Mouse (Mus musculus): ENCODE data around the gene Leap2. TPM values are rescaled to one million over a fixed set of nuclear protein-coding genes. Genes with fewer than 3 reads are reported as not detected.
A peak's percentile ranks its signal among the peaks of the same experiment; 100 is the strongest.
"Not testable (repeated sequence)": the region's sequence is repeated elsewhere in the genome, so short reads cannot be mapped to it uniquely, and the experiment has no call there.

The Leap2 gene
- total and polyA plus RNA-seq, 2 experiments from 2014 or later, result not detected

GRCm38 (mm10) chr11:53430300-53430669 is 7.3 kb upstream of the Leap2 start:
- no peaks in the 10 kb centered on the region for H3K9me3 ChIP-seq (replicated peaks; ENCODE audit: control insufficient read depth, low read length)
- TF ChIP-seq EP300 (IDR thresholded peaks at IDR 0.05; ENCODE audit: low read depth) (no peak), CTCF (IDR thresholded peaks at IDR 0.05; ENCODE audit: low read depth) (no peak)
- peak overlapping the region; percentile 93 for H3K27ac ChIP-seq (ENCODE audit: low read depth)
- DNase-seq (ENCODE audit: low spot score) (peak; percentile 19), ATAC-seq (ENCODE audit: insufficient read depth, low read depth) (peak; percentile 16)
- H3K36me3 ChIP-seq (replicated peaks; ENCODE audit: control insufficient read depth, insufficient read depth, low read length), result peaks cover 7% of the 10 kb centered on the region
- peak overlapping the region; percentile 79 for H3K4me3 ChIP-seq (ENCODE audit: low read depth, low read length)
- H3K9ac ChIP-seq (replicated peaks; ENCODE audit: low read depth, low read length), result peak overlapping the region; percentile 88
- peak overlapping the region; percentile 84 for H3K4me2 ChIP-seq (ENCODE audit: low read depth, low read length)
- WGBS, result under 1% methylated on average over 34 of the region's 34 CpGs
- no peaks in the 10 kb centered on the region for H3K4me1 ChIP-seq (ENCODE audit: control insufficient read depth, insufficient read depth)
- no peaks in the 10 kb centered on the region for H3K27me3 ChIP-seq (ENCODE audit: control insufficient read depth, insufficient read depth, low read length)

GRCm38 (mm10) chr11:53429182-53429581 is 6.2 kb upstream of the Leap2 start:
- H3K4me3 ChIP-seq (ENCODE audit: low read depth, low read length), result peak overlapping the region; percentile 79; the same call in 1 of the 2 replicates
- peaks cover 7% of the 10 kb centered on the region for H3K36me3 ChIP-seq (replicated peaks; ENCODE audit: control insufficient read depth, insufficient read depth, low read length)
- no peaks in the 10 kb centered on the region for H3K9me3 ChIP-seq (replicated peaks; ENCODE audit: control insufficient read depth, low read length)
- no peaks in the 10 kb centered on the region for H3K4me1 ChIP-seq (ENCODE audit: control insufficient read depth, insufficient read depth)
- H3K4me2 ChIP-seq (ENCODE audit: low read depth, low read length), result peak overlapping the region; percentile 84; the same call in 1 of the 2 replicates
- ATAC-seq (ENCODE audit: insufficient read depth, low read depth) (no peak), DNase-seq (ENCODE audit: low spot score) (no peak)
- no peak for TF ChIP-seq CTCF (IDR thresholded peaks at IDR 0.05; ENCODE audit: low read depth)
- TF ChIP-seq EP300 (IDR thresholded peaks at IDR 0.05; ENCODE audit: low read depth), result no peak
- H3K27me3 ChIP-seq (ENCODE audit: control insufficient read depth, insufficient read depth, low read length), result no peaks in the 10 kb centered on the region
- no peak overlapping the region for H3K27ac ChIP-seq (ENCODE audit: low read depth)
- no peak overlapping the region for H3K9ac ChIP-seq (replicated peaks; ENCODE audit: low read depth, low read length)

- TF ChIP-seq EP300 (IDR thresholded peaks at IDR 0.05; ENCODE audit: low read depth), result no peak
- no peak for TF ChIP-seq CTCF (IDR thresholded peaks at IDR 0.05; ENCODE audit: low read depth)
- H3K36me3 ChIP-seq (replicated peaks; ENCODE audit: control insufficient read depth, insufficient read depth, low read length), result peaks cover 7% of the 10 kb centered on the region
- H3K27me3 ChIP-seq (ENCODE audit: control insufficient read depth, insufficient read depth, low read length), result no peaks in the 10 kb centered on the region
- no peak overlapping the region for H3K27ac ChIP-seq (ENCODE audit: low read depth)
- ATAC-seq (ENCODE audit: insufficient read depth, low read depth) (no peak), DNase-seq (ENCODE audit: low spot score) (no peak)
- H3K4me3 ChIP-seq (ENCODE audit: low read depth, low read length), result no peak overlapping the region
- no peaks in the 10 kb centered on the region for H3K4me1 ChIP-seq (ENCODE audit: control insufficient read depth, insufficient read depth)
- H3K9ac ChIP-seq (replicated peaks; ENCODE audit: low read depth, low read length), result no peak overlapping the region
- no peaks in the 10 kb centered on the region for H3K9me3 ChIP-seq (replicated peaks; ENCODE audit: control insufficient read depth, low read length)
- 92% methylated on average over 5 of the region's 5 CpGs for WGBS
- no peak overlapping the region for H3K4me2 ChIP-seq (ENCODE audit: low read depth, low read length)
Observed at GRCm38 (mm10) chr11:53428716-53429057, 5.7 kb upstream of the Leap2 start.

- no peak for TF ChIP-seq CTCF (IDR thresholded peaks at IDR 0.05; ENCODE audit: low read depth)
- TF ChIP-seq EP300 (IDR thresholded peaks at IDR 0.05; ENCODE audit: low read depth), result no peak
- 88% methylated on average over 3 of the region's 3 CpGs for WGBS
Observed at GRCm38 (mm10) chr11:53427993-53428715, 5.2 kb upstream of the Leap2 start.

GRCm38 (mm10) chr11:53426914-53427313 is 3.9 kb upstream of the Leap2 start:
- not testable (repeated sequence) for DNase-seq (ENCODE audit: low spot score); H3K36me3 ChIP-seq (replicated peaks; ENCODE audit: control insufficient read depth, insufficient read depth, low read length); H3K27ac ChIP-seq (ENCODE audit: low read depth); H3K9ac ChIP-seq (replicated peaks; ENCODE audit: low read depth, low read length); ATAC-seq (ENCODE audit: insufficient read depth, low read depth); H3K9me3 ChIP-seq (replicated peaks; ENCODE audit: control insufficient read depth, low read length); H3K27me3 ChIP-seq (ENCODE audit: control insufficient read depth, insufficient read depth, low read length); H3K4me3 ChIP-seq (ENCODE audit: low read depth, low read length); H3K4me2 ChIP-seq (ENCODE audit: low read depth, low read length); H3K4me1 ChIP-seq (ENCODE audit: control insufficient read depth, insufficient read depth)
- 41% methylated on average over 3 of the region's 3 CpGs for WGBS

More at GRCm38 (mm10) chr11:53427993-53428715, 5.2 kb upstream of the Leap2 start:
- no peaks in the 10 kb centered on the region for H3K4me1 ChIP-seq (ENCODE audit: control insufficient read depth, insufficient read depth)
- no peaks in the 10 kb centered on the region for H3K27me3 ChIP-seq (ENCODE audit: control insufficient read depth, insufficient read depth, low read length)
- DNase-seq (ENCODE audit: low spot score) (no peak), ATAC-seq (ENCODE audit: insufficient read depth, low read depth) (no peak)
- no peak overlapping the region for H3K9ac ChIP-seq (replicated peaks; ENCODE audit: low read depth, low read length)
- no peak overlapping the region for H3K4me2 ChIP-seq (ENCODE audit: low read depth, low read length)
- H3K9me3 ChIP-seq (replicated peaks; ENCODE audit: control insufficient read depth, low read length), result no peaks in the 10 kb centered on the region
- no peak overlapping the region for H3K4me3 ChIP-seq (ENCODE audit: low read depth, low read length)
- H3K27ac ChIP-seq (ENCODE audit: low read depth), result no peak overlapping the region
- peaks cover 7% of the 10 kb centered on the region for H3K36me3 ChIP-seq (replicated peaks; ENCODE audit: control insufficient read depth, insufficient read depth, low read length)

GRCm38 (mm10) chr11:53425711-53426255 is 2.8 kb upstream of the Leap2 start:
- no peaks in the 10 kb centered on the region for H3K4me1 ChIP-seq (ENCODE audit: control insufficient read depth, insufficient read depth)
- TF ChIP-seq EP300 (IDR thresholded peaks at IDR 0.05; ENCODE audit: low read depth), result no peak
- no peak for TF ChIP-seq CTCF (IDR thresholded peaks at IDR 0.05; ENCODE audit: low read depth)
- ATAC-seq (ENCODE audit: insufficient read depth, low read depth), result no peak
- no peak overlapping the region for H3K9ac ChIP-seq (replicated peaks; ENCODE audit: low read depth, low read length)
- H3K4me3 ChIP-seq (ENCODE audit: low read depth, low read length), result no peak overlapping the region
- H3K9me3 ChIP-seq (replicated peaks; ENCODE audit: control insufficient read depth, low read length), result no peaks in the 10 kb centered on the region
- H3K27ac ChIP-seq (ENCODE audit: low read depth), result no peak overlapping the region
- no peak for DNase-seq (ENCODE audit: low spot score)
- peaks cover 17% of the 10 kb centered on the region for H3K36me3 ChIP-seq (replicated peaks; ENCODE audit: control insufficient read depth, insufficient read depth, low read length)
- no peaks in the 10 kb centered on the region for H3K27me3 ChIP-seq (ENCODE audit: control insufficient read depth, insufficient read depth, low read length)
- 71% methylated on average over 6 of the region's 6 CpGs for WGBS
- H3K4me2 ChIP-seq (ENCODE audit: low read depth, low read length), result no peak overlapping the region
